Mouse (Mus musculus) monocyte, adult 5-6 weeks (primary cell): Measurements from ENCODE around the gene Coil. TPM values are rescaled to one million over a fixed set of nuclear protein-coding genes. Genes with fewer than 3 reads are reported as not detected.
"Not testable (repeated sequence)": the region's sequence is repeated elsewhere in the genome, so short reads cannot be mapped to it uniquely, and the experiment has no call there.

Experiments
- ATAC-seq: fragments of 153-309, 156-312 bp; replicated peaks from 2 replicates; pipeline ENCODE4 v1.8.0; 2017; ENCODE audit warnings: mild to moderate bottlenecking; ENCODE audit not compliant: low TSS enrichment, insufficient number of reproducible peaks, severe bottlenecking, poor library complexity, low FRiP score
- total RNA-seq: library from RNA; stranded (forward); fragments of 200-1000, 200-491, 200-594 nt; gene quantifications from 3 replicates; pipeline ENCODE4 v1.2.3, GENCODE M21; 2017

Coil gene
- total RNA-seq, 1 experiment from 2014 or later, result 7.6 TPM

DNA sequence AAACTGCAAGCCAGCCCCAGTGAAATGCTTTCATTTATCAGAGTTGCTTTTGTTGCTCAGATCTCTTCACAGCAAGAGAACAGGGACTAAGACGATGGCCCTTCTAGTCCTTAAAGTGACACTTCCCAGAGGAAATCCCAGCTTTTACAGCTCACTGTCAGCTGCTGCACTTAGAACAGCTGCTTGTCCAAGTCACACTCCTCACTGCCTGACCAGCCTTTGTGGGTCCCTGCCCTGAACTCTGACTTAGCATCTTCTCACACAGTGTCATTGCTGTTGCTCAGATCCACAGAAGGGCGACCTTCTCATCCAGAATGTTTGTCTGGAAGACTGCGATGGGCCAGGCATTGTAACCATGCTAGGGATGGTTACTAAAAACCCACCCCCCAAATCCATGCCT is 55.6 kb downstream of the Coil start:
- ATAC-seq, result no peak

DNA sequence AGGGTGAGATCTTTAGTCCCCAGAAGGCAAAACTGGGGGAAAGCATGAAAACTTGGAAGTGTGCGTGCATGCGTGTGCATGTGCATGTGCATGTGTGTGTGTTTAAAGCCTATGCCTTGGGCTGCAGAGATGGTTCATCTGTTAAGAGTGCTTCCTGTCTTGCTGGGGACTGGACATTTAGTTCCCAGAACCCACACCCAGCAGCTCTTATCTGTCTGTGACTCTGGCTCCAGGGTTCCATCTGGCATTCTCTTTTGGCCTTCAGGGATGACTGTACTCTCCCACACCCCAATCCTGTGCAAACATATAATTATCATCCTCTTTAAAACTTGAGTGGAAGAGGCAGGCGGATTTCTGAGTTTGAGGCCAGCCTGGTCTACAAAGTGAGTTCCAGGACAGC is 56.1 kb downstream of the Coil start:
- no peak for ATAC-seq

DNA sequence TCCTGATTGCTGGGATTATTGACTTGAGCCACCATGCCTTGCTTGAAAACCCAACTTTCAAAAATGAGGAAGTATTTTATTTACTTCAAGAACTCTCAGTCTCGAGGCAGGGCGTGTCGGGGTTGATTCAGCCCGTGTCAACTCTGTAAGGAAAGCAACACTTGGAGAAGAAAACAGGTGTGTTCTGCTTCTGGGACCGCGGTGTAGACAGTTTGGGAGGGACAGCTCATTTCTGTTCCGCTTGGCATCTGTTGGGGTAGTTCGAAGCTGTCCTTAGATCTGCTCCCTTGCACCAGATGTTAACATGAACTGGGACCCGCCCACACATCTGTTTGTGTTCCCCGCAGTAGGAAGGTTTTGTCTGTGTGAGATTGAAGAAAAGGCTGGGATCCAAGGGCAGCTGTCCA is 57.9 kb downstream of the Coil start:
- peak; percentile 65 for ATAC-seq

DNA sequence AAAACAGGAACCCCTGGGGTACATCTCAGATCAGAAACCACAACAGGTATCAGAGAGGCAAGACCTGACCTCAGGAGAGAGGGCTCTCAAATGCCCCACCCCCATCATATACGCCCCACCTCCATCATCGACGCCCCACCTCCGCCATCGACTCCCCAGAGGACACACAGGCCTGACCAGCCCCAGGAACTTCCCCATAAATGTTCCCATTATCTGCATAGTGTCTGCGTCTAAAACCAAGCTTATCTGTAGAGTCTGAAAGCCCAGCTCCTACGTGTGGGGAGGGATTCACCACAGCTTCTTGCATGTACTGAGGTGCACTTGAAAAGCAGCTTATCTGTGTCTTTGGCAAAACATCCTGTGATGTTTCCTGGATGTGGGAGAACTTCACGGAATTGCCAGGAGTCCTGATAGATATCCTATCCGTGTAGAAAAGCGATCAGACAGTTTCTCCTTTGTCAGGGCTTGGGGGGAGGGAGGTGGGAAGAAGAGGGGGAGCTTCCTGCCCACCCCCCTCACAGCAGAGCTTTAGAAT is 58.9 kb downstream of the Coil start:
- ATAC-seq, result peak; percentile 42

DNA sequence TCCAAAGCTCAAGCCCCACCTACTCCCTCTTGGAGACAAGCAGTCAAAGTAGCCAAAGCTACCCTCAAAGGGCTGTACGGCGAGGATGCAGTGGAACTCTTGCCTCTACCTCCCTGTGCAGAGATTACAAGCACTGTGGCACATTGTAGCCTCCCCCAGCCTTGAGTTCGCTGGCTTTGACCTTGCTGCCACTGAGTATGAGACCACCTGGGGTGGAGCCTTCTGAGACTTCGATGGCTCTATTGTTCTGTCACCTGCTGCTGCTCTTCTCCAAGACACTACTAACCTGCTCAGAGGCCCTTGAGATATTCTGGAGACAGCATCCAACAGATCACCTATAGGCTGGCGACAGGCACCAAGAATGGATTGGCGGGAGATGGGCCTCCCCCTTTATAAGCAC is 60.5 kb downstream of the Coil start:
- ATAC-seq, result no peak

DNA sequence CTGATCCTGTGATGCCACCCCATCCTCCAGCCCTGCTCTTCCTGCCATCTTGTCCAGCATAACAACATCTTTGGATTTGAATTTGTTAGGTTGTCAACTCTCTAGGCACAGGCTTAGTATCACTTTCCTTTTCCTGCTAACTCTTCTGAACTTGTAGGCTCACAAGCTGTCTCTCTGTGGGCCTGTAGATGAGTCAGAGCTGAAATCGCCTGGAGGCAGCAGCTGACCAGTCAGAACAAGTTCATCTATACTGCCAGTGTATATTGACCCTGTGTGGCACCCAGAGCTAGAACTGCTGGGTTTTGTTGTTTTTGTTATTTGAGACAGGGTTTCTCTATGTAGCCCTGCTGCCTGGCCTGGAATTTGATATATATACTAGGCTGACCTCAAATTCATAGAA is 61.1 kb downstream of the Coil start:
- no peak for ATAC-seq

DNA sequence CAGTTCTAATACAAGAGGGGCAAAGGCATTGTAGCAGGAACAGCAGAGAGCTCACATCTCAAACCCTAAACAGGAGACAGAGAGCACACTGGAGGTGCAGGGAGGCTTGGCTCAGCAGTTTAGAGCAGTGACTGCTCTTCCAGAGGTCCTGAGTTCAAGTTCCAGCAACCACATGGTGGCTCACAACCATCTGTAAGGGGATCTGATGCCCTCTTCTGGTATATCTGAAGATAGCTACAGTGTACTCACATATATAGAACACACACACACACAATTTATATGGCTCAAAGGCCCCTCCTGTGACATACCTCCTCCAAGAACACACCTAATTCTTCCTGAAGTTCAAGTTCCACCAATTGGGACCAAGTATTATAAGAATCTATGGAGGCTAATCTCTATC is 64.5 kb downstream of the Coil start:
- ATAC-seq, result no peak

DNA sequence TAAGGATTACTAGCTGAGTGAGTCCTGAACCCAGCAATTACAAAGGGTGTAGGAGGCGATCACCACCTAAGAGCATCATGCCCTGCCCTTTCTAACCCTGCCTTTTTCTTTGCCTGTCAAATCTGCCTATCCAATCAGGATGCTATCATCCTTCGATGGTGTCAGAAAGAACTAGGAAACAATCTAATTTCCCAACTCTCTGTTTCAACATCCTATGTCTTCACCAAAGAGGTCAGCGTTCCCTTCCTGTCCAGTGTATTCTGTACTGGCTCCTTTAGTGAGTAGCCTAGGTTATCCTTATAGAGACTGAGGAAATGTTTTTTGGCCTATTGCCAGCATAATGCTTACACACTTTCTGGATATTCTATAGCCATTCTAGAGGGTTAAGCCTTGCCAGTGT is 65.5 kb downstream of the Coil start:
- peak; percentile 52 for ATAC-seq

DNA sequence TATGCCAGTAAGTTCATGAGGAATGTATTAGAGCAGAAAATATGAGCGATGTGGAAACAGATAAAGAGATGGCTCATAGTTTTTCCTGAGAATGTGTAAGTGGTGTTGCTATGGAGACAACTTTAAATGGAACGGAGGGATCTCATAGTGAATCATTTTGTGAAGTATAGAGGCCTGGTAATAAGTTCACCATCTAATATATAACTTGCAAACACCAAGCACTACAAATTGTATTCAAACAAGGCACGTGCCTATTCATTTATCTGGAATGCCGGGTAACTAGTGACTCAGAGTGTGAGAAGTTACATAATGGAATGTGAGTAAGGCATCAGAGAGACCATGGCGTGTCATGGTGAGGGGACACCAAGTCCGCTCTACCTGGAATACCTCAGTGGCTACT is 68.4 kb downstream of the Coil start:
- no peak for ATAC-seq

DNA sequence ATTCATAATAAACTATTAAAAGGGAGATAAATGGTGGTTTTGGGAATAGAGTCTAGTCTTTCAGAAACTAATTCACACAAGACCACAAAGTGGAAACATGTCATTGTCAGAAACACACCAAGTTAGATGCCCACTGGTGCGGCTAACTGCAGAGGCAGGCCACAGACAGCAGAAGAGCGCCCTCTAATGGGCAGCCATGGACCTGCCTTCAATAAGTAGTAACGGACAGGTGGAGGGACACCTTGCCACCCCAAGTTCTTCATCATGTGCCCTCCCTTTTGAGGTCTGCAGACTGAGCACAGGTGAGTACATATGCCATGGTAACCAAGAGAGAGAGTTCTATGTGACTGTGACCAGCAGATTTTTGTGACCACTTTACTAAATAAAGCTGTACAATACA is 69.3 kb downstream of the Coil start:
- peak; percentile 75 for ATAC-seq

DNA sequence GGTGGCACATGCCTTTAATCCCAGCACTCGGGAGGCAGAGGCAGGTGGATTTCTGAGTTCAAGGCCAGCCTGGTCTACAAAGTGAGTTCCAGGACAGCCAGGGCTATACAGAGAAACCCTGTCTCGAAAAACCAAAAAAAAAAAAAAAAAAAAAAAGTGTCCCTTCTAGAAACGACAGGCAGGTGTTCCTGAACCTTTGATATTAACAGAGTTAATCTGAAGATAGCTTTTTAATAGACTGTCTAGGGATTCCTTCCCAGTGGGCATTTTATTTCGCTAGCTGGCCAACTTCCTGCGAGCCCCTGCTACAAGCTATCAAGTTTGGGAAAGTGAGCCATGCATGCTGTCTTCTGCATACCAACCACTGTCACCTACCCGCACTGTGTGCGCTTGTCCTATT is 71.0 kb downstream of the Coil start:
- ATAC-seq, result not testable (repeated sequence)

Other genes with a start within 250 kb of the Coil start
- gene Akap1, start 105.7 kb upstream of the Coil start, total RNA-seq, result 0.38 to 2.7 TPM (median 1.2 TPM) in 3 replicates
- 36.8 to 48.1 TPM (median 46.4 TPM) in 3 replicates for gene Scpep1, start 14.8 kb upstream of the Coil start, total RNA-seq
- gene Elobl, start 3.3 kb upstream of the Coil start, total RNA-seq, result not detected in 3 replicates
- gene Trim25, start 29.1 kb downstream of the Coil start, total RNA-seq, result 49.5 to 82.1 TPM (median 73.1 TPM) in 3 replicates
- 4.6 to 8.2 TPM (median 8.2 TPM) in 3 replicates for gene Dgke, start 96.6 kb downstream of the Coil start, total RNA-seq
- gene Gm525, start 103.6 kb downstream of the Coil start, total RNA-seq, result not detected in 3 replicates